Mouse (Mus musculus) limb, embryonic 13.5 days (tissue): ENCODE data around the gene Ffar1. TPM values are rescaled to one million over a fixed set of nuclear protein-coding genes. Genes with fewer than 3 reads are reported as not detected.
"Not testable (repeated sequence)": the region's sequence is repeated elsewhere in the genome, so short reads cannot be mapped to it uniquely, and the experiment has no call there.

ENCODE experiments used
- ATAC-seq: fragments of 200-750 bp; cut with Nextera tagmentation; 2 replicates; pipeline ENCODE4 v1.8.0; 2017; ENCODE audit warnings: low read depth, moderate number of reproducible peaks, moderate TSS enrichment; ENCODE audit not compliant: low FRiP score
- H3K27ac ChIP-seq: fragments of 300-500 bp; sonication (generic); 2 replicates; pipeline ENCODE4 v1.5.1; 2015; ENCODE audit warnings: inconsistent platforms, mild to moderate bottlenecking, moderate library complexity
- H3K27me3 ChIP-seq: fragments of 300-500 bp; sonication (generic); 2 replicates; pipeline ENCODE4 v1.6.1; 2015; ENCODE audit warnings: mild to moderate bottlenecking, inconsistent platforms
- H3K36me3 ChIP-seq: fragments of 300-500 bp; sonication (generic); 2 replicates; pipeline ENCODE4 v1.6.1; 2015; ENCODE audit warnings: inconsistent platforms, mild to moderate bottlenecking, moderate library complexity
- H3K4me1 ChIP-seq: fragments of 300-500 bp; sonication (generic); 2 replicates; pipeline ENCODE4 v1.6.1; 2015; ENCODE audit warnings: inconsistent platforms
- H3K4me2 ChIP-seq: fragments of 300-500 bp; sonication (generic); replicated peaks from 2 replicates; pipeline ENCODE4 v1.6.1; 2015; ENCODE audit warnings: inconsistent platforms, mild to moderate bottlenecking, moderate library complexity
- H3K4me3 ChIP-seq: fragments of 300-500 bp; sonication (generic); 2 replicates; pipeline ENCODE4 v1.5.1; 2015; ENCODE audit warnings: moderate library complexity, mild to moderate bottlenecking, inconsistent platforms
- H3K9ac ChIP-seq: fragments of 300-500 bp; sonication (generic); 2 replicates; pipeline ENCODE4 v1.6.1; 2015; ENCODE audit warnings: mild to moderate bottlenecking, inconsistent platforms
- H3K9me3 ChIP-seq: fragments of 300-500 bp; sonication (generic); 2 replicates; pipeline ENCODE4 v1.6.1; 2016; ENCODE audit warnings: inconsistent platforms
- WGBS: fragments of 180-500 bp; shearing (Covaris S2); methylation state at CpG from one replicate; pipeline ENCODE4 v1.1.7; 2015; 5-methylcytosine and 5-hydroxymethylcytosine counted together
- polyA plus RNA-seq: library from polyadenylated mRNA; unstranded; fragments of >200 nt; fragmentation: Nextera tagmentation; extraction: Ambion mirVana; gene quantifications from 2 replicates; pipeline ENCODE4 v1.2.1, GENCODE M21; 2015

Gene Ffar1
- polyA plus RNA-seq, 1 experiment from 2014 or later, result not detected

- Histone ChIP-seq H3K4me1 (peaks cover 6% of the 10 kb centered on the region), H3K36me3 (no peaks in the 10 kb centered on the region), H3K4me3 (no peak overlapping the region), H3K9me3 (no peaks in the 10 kb centered on the region), H3K9ac (no peak overlapping the region), H3K27ac (no peak overlapping the region), H3K27me3 (no peaks in the 10 kb centered on the region), H3K4me2 (no peak overlapping the region)
- no peak for ATAC-seq
- 75% methylated on average over 5 of the region's 5 CpGs for WGBS
These were observed 14.0 kb downstream of the Ffar1 start for GRCm38 (mm10) chr7:30847386-30847785.

GRCm38 (mm10) chr7:30846505-30847053, 14.8 kb downstream of the Ffar1 start:
- Histone ChIP-seq H3K27ac (no peak overlapping the region), H3K36me3 (no peaks in the 10 kb centered on the region), H3K4me3 (no peak overlapping the region), H3K27me3 (no peaks in the 10 kb centered on the region), H3K9ac (no peak overlapping the region), H3K4me1 (peaks cover 6% of the 10 kb centered on the region), H3K9me3 (no peaks in the 10 kb centered on the region), H3K4me2 (no peak overlapping the region)
- 53% methylated on average over 2 of the region's 2 CpGs for WGBS
- ATAC-seq, result no peak

GRCm38 (mm10) chr7:30844676-30845297, 16.6 kb downstream of the Ffar1 start:
- H3K27ac ChIP-seq, result no peak overlapping the region
- WGBS, result 24% methylated on average over 7 of the region's 7 CpGs

GRCm38 (mm10) chr7:30842092-30842491, 19.3 kb downstream of the Ffar1 start:
- H3K36me3 ChIP-seq, result no peaks in the 10 kb centered on the region
- no peak overlapping the region for H3K4me2 ChIP-seq
- H3K4me3 ChIP-seq, result no peak overlapping the region
- 78% methylated on average over 5 of the region's 5 CpGs for WGBS
- no peak overlapping the region for H3K9ac ChIP-seq
- no peak for ATAC-seq
- H3K4me1 ChIP-seq, result peaks cover 6% of the 10 kb centered on the region
- H3K27ac ChIP-seq, result no peak overlapping the region
- H3K9me3 ChIP-seq, result no peaks in the 10 kb centered on the region
- H3K27me3 ChIP-seq, result no peaks in the 10 kb centered on the region

More at GRCm38 (mm10) chr7:30844676-30845297, 16.6 kb downstream of the Ffar1 start:
- H3K9ac ChIP-seq, result no peak overlapping the region
- H3K27me3 ChIP-seq, result no peaks in the 10 kb centered on the region
- H3K36me3 ChIP-seq, result no peaks in the 10 kb centered on the region
- H3K4me3 ChIP-seq, result no peak overlapping the region
- peaks cover 6% of the 10 kb centered on the region for H3K4me1 ChIP-seq
- no peak for ATAC-seq
- H3K9me3 ChIP-seq, result no peaks in the 10 kb centered on the region
- no peak overlapping the region for H3K4me2 ChIP-seq

GRCm38 (mm10) chr7:30841379-30841778, 20.0 kb downstream of the Ffar1 start:
- Histone ChIP-seq H3K36me3 (no peaks in the 10 kb centered on the region), H3K9ac (no peak overlapping the region), H3K27ac (no peak overlapping the region), H3K9me3 (no peaks in the 10 kb centered on the region), H3K4me3 (no peak overlapping the region), H3K27me3 (no peaks in the 10 kb centered on the region), H3K4me2 (no peak overlapping the region), H3K4me1 (peaks cover 6% of the 10 kb centered on the region)
- 71% methylated on average over 4 of the region's 4 CpGs for WGBS
- ATAC-seq, result no peak

- no peak overlapping the region for H3K9ac ChIP-seq
- no peaks in the 10 kb centered on the region for H3K9me3 ChIP-seq
- no peaks in the 10 kb centered on the region for H3K36me3 ChIP-seq
- H3K4me3 ChIP-seq, result no peak overlapping the region
- no peak overlapping the region for H3K4me2 ChIP-seq
- no peak for ATAC-seq
- peaks cover 6% of the 10 kb centered on the region for H3K4me1 ChIP-seq
- no peaks in the 10 kb centered on the region for H3K27me3 ChIP-seq
- H3K27ac ChIP-seq, result no peak overlapping the region
- WGBS, result 74% methylated on average over 3 of the region's 3 CpGs
These were observed 21.1 kb downstream of the Ffar1 start for GRCm38 (mm10) chr7:30840306-30840705.

- H3K9ac ChIP-seq, result no peak overlapping the region
- H3K4me2 ChIP-seq, result no peak overlapping the region
- H3K4me3 ChIP-seq, result no peak overlapping the region
- H3K9me3 ChIP-seq, result no peaks in the 10 kb centered on the region
- no peak overlapping the region for H3K27ac ChIP-seq
- no peak for ATAC-seq
- no peaks in the 10 kb centered on the region for H3K27me3 ChIP-seq
- no peaks in the 10 kb centered on the region for H3K4me1 ChIP-seq
- no peaks in the 10 kb centered on the region for H3K36me3 ChIP-seq
These were observed 24.1 kb downstream of the Ffar1 start for GRCm38 (mm10) chr7:30837277-30837676.

GRCm38 (mm10) chr7:30832684-30833083, 28.7 kb downstream of the Ffar1 start:
- H3K9me3 ChIP-seq, H3K27ac ChIP-seq, H3K4me1 ChIP-seq, H3K27me3 ChIP-seq, H3K4me3 ChIP-seq, H3K36me3 ChIP-seq, H3K4me2 ChIP-seq, H3K9ac ChIP-seq, ATAC-seq: not testable (repeated sequence)
- WGBS, result 52% methylated on average over 7 of the region's 11 CpGs

- H3K4me3 ChIP-seq, result no peak overlapping the region
- no peak overlapping the region for H3K4me2 ChIP-seq
- no peak overlapping the region for H3K27ac ChIP-seq
- WGBS, result 78% methylated on average over 17 of the region's 17 CpGs
- ATAC-seq, result no peak
- H3K27me3 ChIP-seq, result no peaks in the 10 kb centered on the region
- no peaks in the 10 kb centered on the region for H3K36me3 ChIP-seq
- H3K9ac ChIP-seq, result no peak overlapping the region
- no peaks in the 10 kb centered on the region for H3K9me3 ChIP-seq
- no peaks in the 10 kb centered on the region for H3K4me1 ChIP-seq
These were observed 29.1 kb downstream of the Ffar1 start for GRCm38 (mm10) chr7:30832261-30832660.

GRCm38 (mm10) chr7:30829428-30829827, 31.9 kb downstream of the Ffar1 start:
- no peaks in the 10 kb centered on the region for H3K36me3 ChIP-seq
- H3K4me2 ChIP-seq, result no peak overlapping the region
- ATAC-seq, result no peak
- no peak overlapping the region for H3K9ac ChIP-seq
- no peaks in the 10 kb centered on the region for H3K27me3 ChIP-seq
- no peak overlapping the region for H3K27ac ChIP-seq
- no peaks in the 10 kb centered on the region for H3K9me3 ChIP-seq
- no peak overlapping the region for H3K4me3 ChIP-seq
- H3K4me1 ChIP-seq, result no peaks in the 10 kb centered on the region
- WGBS, result 61% methylated on average over 3 of the region's 3 CpGs

- H3K27me3 ChIP-seq, H3K9ac ChIP-seq, H3K9me3 ChIP-seq, H3K4me1 ChIP-seq, H3K4me2 ChIP-seq, H3K27ac ChIP-seq, ATAC-seq, H3K4me3 ChIP-seq, H3K36me3 ChIP-seq: not testable (repeated sequence)
These were observed 32.5 kb downstream of the Ffar1 start for GRCm38 (mm10) chr7:30828871-30829270.

- H3K27me3 ChIP-seq, result no peaks in the 10 kb centered on the region
- 92% methylated on average over 7 of the region's 10 CpGs for WGBS
- no peak overlapping the region for H3K27ac ChIP-seq
- no peak overlapping the region for H3K9ac ChIP-seq
- H3K4me3 ChIP-seq, result no peak overlapping the region
- no peaks in the 10 kb centered on the region for H3K36me3 ChIP-seq
- no peaks in the 10 kb centered on the region for H3K9me3 ChIP-seq
- no peak overlapping the region for H3K4me2 ChIP-seq
- H3K4me1 ChIP-seq, result no peaks in the 10 kb centered on the region
- ATAC-seq, result no peak
These were observed 34.7 kb downstream of the Ffar1 start for GRCm38 (mm10) chr7:30826660-30827059.

GRCm38 (mm10) chr7:30824306-30824705, 37.1 kb downstream of the Ffar1 start:
- ATAC-seq, result no peak
- H3K27me3 ChIP-seq, result no peaks in the 10 kb centered on the region

More at GRCm38 (mm10) chr7:30824306-30824705, 37.1 kb downstream of the Ffar1 start:
- no peak overlapping the region for H3K4me3 ChIP-seq
- no peak overlapping the region for H3K9ac ChIP-seq
- WGBS, result 89% methylated on average over 3 of the region's 3 CpGs
- no peaks in the 10 kb centered on the region for H3K9me3 ChIP-seq
- H3K27ac ChIP-seq, result no peak overlapping the region
- no peaks in the 10 kb centered on the region for H3K4me1 ChIP-seq
- no peak overlapping the region for H3K4me2 ChIP-seq
- H3K36me3 ChIP-seq, result no peaks in the 10 kb centered on the region
